Mouse (Mus musculus) kidney, embryonic 14.5 days (tissue): ENCODE measurements at regions not wholly inside any gene's neighbourhood (a gene's known extent, or its start where the extent isn't known, plus 50 kb on each side); places are given as distances from the start of the nearest gene placed in this dataset.

Source experiments
- ATAC-seq: fragments of 200-750 bp; cut with Nextera tagmentation; 2 replicates; pipeline ENCODE4 v1.8.0; 2017; ENCODE audit warnings: moderate number of reproducible peaks, mild to moderate bottlenecking, moderate TSS enrichment, moderate library complexity; ENCODE audit not compliant: low FRiP score, low TSS enrichment
- H3K27ac ChIP-seq: fragments of 300-500 bp; sonication (generic); 2 replicates; pipeline ENCODE4 v1.5.1; 2014; ENCODE audit warnings: low read depth, mild to moderate bottlenecking, low read length, moderate library complexity, mixed read lengths
- H3K27me3 ChIP-seq: fragments of 300-500 bp; sonication (generic); 2 replicates; pipeline ENCODE4 v1.6.1; 2014; ENCODE audit warnings: mild to moderate bottlenecking, low read length; ENCODE audit not compliant: control insufficient read depth, insufficient read depth
- H3K36me3 ChIP-seq: fragments of 300-500 bp; sonication (generic); 2 replicates; pipeline ENCODE4 v1.6.1; 2014; ENCODE audit warnings: low read length, mixed read lengths; ENCODE audit not compliant: control insufficient read depth, insufficient read depth
- H3K4me1 ChIP-seq: fragments of 300-500 bp; sonication (generic); 2 replicates; pipeline ENCODE4 v1.6.1; 2014; ENCODE audit warnings: low read length, mixed read lengths; ENCODE audit not compliant: control insufficient read depth, insufficient read depth
- H3K4me2 ChIP-seq: fragments of 300-500 bp; sonication (generic); replicated peaks from 2 replicates; pipeline ENCODE4 v1.6.1; 2014; ENCODE audit warnings: low read depth, mild to moderate bottlenecking, low read length
- H3K4me3 ChIP-seq: fragments of 300-500 bp; sonication (generic); 2 replicates; pipeline ENCODE4 v1.5.1; 2014; ENCODE audit warnings: mild to moderate bottlenecking, low read length
- H3K9ac ChIP-seq: fragments of 300-500 bp; sonication (generic); 2 replicates; pipeline ENCODE4 v1.6.1; 2014; ENCODE audit warnings: low read depth, mild to moderate bottlenecking, low read length, moderate library complexity
- H3K9me3 ChIP-seq: fragments of 300-500 bp; sonication (generic); 2 replicates; pipeline ENCODE4 v1.6.1; 2016; ENCODE audit warnings: low read length; ENCODE audit not compliant: control insufficient read depth
- WGBS: fragments of 180-500 bp; shearing (Covaris S2); extraction: QIAGEN DNeasy Blood & Tissue Kit; methylation state at CpG from one replicate; pipeline ENCODE4 v1.1.7; 2014; 5-methylcytosine and 5-hydroxymethylcytosine counted together

DNA sequence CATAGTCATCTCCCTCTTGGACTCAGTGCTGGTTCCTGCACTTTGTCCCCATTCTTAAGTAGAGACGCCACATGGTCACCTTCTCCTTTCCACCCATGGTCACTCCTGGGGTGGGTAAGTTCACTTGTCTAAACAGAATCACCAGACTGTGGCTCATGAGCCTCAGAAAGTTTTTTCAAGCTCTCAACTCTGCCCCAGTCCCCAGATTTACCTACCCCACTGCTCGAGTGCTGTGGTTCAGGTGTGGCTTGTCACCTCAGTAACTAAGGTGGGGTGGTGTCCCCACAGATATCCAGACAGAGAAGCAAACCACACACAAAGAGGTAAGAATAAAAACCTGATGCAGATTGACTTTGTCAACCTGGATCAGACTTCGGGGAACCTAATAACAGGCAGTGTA lies 87.6 kb downstream of the Rpl10-ps3 start:
- Histone ChIP-seq H3K36me3 (no peaks in the 10 kb centered on the region), H3K9me3 (no peaks in the 10 kb centered on the region), H3K4me3 (no peak overlapping the region), H3K9ac (no peak overlapping the region), H3K4me2 (no peak overlapping the region), H3K27me3 (no peaks in the 10 kb centered on the region), H3K27ac (no peak overlapping the region), H3K4me1 (no peaks in the 10 kb centered on the region)
- ATAC-seq, result no peak
- 76% methylated on average over 3 of the region's 3 CpGs for WGBS

GRCm38 (mm10) chr9:50244982-50245671 lies 99.6 kb downstream of the Rpl10-ps3 start:
- Histone ChIP-seq H3K4me3 (no peak overlapping the region), H3K36me3 (no peaks in the 10 kb centered on the region), H3K9ac (no peak overlapping the region), H3K27ac (no peak overlapping the region), H3K27me3 (no peaks in the 10 kb centered on the region), H3K9me3 (no peaks in the 10 kb centered on the region), H3K4me2 (no peak overlapping the region), H3K4me1 (no peaks in the 10 kb centered on the region)
- 54% methylated on average over 5 of the region's 5 CpGs for WGBS
- no peak for ATAC-seq

- Histone ChIP-seq H3K4me2 (no peak overlapping the region), H3K36me3 (no peaks in the 10 kb centered on the region), H3K4me3 (no peak overlapping the region), H3K9ac (no peak overlapping the region), H3K27ac (no peak overlapping the region), H3K27me3 (no peaks in the 10 kb centered on the region), H3K4me1 (no peaks in the 10 kb centered on the region), H3K9me3 (no peaks in the 10 kb centered on the region)
- WGBS, result 56% methylated on average over 8 of the region's 8 CpGs
- ATAC-seq, result no peak
Measured at GRCm38 (mm10) chr9:50240923-50241322, 103.8 kb downstream of the Rpl10-ps3 start.

DNA sequence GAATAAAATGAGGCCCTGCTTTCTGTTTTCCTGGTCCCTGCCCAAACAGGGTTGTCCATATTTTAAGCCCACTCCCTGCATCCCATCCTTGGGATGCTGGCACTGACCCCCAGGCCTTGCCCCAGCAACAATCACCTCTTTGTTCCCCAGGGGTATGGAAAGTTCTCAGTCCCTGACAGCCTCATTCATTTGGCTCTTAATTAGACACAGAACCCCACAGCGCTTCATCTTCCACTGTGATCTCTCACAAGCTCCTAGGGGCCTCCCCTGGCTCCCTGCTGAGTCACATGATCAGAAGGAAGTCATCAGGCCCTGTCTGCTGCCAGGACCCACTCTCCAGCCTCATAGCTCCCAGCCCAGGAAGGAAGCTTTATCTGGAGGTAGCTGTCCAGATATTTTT lies 108.9 kb downstream of the Rpl10-ps3 start:
- Histone ChIP-seq H3K9me3 (no peaks in the 10 kb centered on the region), H3K4me2 (no peak overlapping the region), H3K27ac (no peak overlapping the region), H3K9ac (no peak overlapping the region), H3K36me3 (no peaks in the 10 kb centered on the region), H3K27me3 (no peaks in the 10 kb centered on the region), H3K4me1 (no peaks in the 10 kb centered on the region), H3K4me3 (no peak overlapping the region)
- WGBS, result 43% methylated on average over 1 of the region's 1 CpGs
- no peak for ATAC-seq

- H3K27me3 ChIP-seq, result no peaks in the 10 kb centered on the region
- no peak overlapping the region for H3K9ac ChIP-seq
- no peaks in the 10 kb centered on the region for H3K9me3 ChIP-seq
- no peak overlapping the region for H3K4me3 ChIP-seq
- H3K4me1 ChIP-seq, result no peaks in the 10 kb centered on the region
- H3K4me2 ChIP-seq, result no peak overlapping the region
- ATAC-seq, result no peak
- H3K36me3 ChIP-seq, result no peaks in the 10 kb centered on the region
- H3K27ac ChIP-seq, result no peak overlapping the region
- 88% methylated on average over 6 of the region's 6 CpGs for WGBS
Measured at GRCm38 (mm10) chr9:50234655-50235054, 110.1 kb downstream of the Rpl10-ps3 start.

- no peak for ATAC-seq
- Histone ChIP-seq H3K27ac (no peak overlapping the region), H3K4me1 (no peaks in the 10 kb centered on the region), H3K4me2 (no peak overlapping the region), H3K9me3 (no peaks in the 10 kb centered on the region), H3K36me3 (no peaks in the 10 kb centered on the region), H3K27me3 (no peaks in the 10 kb centered on the region), H3K9ac (no peak overlapping the region), H3K4me3 (no peak overlapping the region)
- WGBS, result 78% methylated on average over 4 of the region's 4 CpGs
Measured at GRCm38 (mm10) chr9:50232958-50233510, 111.7 kb downstream of the Rpl10-ps3 start.

DNA sequence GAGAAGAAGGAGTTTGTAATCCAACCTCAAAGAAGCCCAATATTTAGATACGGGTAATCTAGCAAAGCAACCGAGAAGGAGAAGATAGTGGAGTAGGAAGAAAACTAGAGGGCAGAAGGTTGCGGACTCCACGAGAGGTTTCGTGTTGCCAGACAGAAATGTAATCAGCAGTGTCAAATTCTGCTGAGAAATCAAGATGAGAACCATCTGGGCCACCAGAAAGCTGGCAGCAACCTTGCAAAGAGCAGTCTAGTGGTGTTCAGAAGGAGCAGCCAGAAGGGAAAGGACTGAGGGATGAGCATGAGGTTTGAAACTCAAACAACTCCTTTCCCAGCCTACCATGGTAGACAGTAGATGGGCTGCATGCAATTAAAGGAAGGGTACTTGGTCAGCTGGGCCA lies 134.3 kb downstream of the Rpl10-ps3 start:
- H3K4me1 ChIP-seq, result no peaks in the 10 kb centered on the region
- H3K36me3 ChIP-seq, result no peaks in the 10 kb centered on the region
- 57% methylated on average over 5 of the region's 5 CpGs for WGBS
- H3K9ac ChIP-seq, result no peak overlapping the region
- no peak overlapping the region for H3K4me3 ChIP-seq
- ATAC-seq, result no peak
- no peak overlapping the region for H3K27ac ChIP-seq
- no peaks in the 10 kb centered on the region for H3K27me3 ChIP-seq
- H3K4me2 ChIP-seq, result no peak overlapping the region
- H3K9me3 ChIP-seq, result no peaks in the 10 kb centered on the region

GRCm38 (mm10) chr9:50199422-50200218 lies 145.1 kb downstream of the Rpl10-ps3 start:
- Histone ChIP-seq H3K4me2 (no peak overlapping the region), H3K36me3 (no peaks in the 10 kb centered on the region)
- no peak for ATAC-seq

More at GRCm38 (mm10) chr9:50199422-50200218, 145.1 kb downstream of the Rpl10-ps3 start:
- Histone ChIP-seq H3K4me3 (no peak overlapping the region), H3K9me3 (no peaks in the 10 kb centered on the region), H3K9ac (no peak overlapping the region), H3K27ac (0 out of 2 replicates have a peak overlapping the region, but pooled peaks have one; percentile 30), H3K27me3 (no peaks in the 10 kb centered on the region), H3K4me1 (no peaks in the 10 kb centered on the region)
- WGBS, result 39% methylated on average over 7 of the region's 7 CpGs
